Mouse (Mus musculus) MEL (cell line): ENCODE data around the gene Foxp2.

Source experiments
- BHLHE40 ChIP-seq: IDR thresholded peaks from 2 replicates; pipeline ENCODE4 v1.6.1; 2012; ENCODE audit warnings: low read depth, mild to moderate bottlenecking, inconsistent platforms, low read length, improper control_type of control experiment, borderline replicate concordance
- CTCF ChIP-seq, 3 experiments: IDR thresholded peaks in 2 of 3; conservative IDR thresholded peaks in 1 of 3; 2 replicates each; pipeline ENCODE4 v1.5.1; 2011 to 2012; ENCODE audit warnings: low read length in 3 of 3, low read depth in 2 of 3, mild to moderate bottlenecking in 2 of 3, improper control_type of control experiment in 1 of 3, inconsistent platforms in 1 of 3, mixed read lengths in 1 of 3, moderate library complexity in 1 of 3; ENCODE audit not compliant: control insufficient read depth in 1 of 3, insufficient read depth in 1 of 3, poor library complexity in 1 of 3, severe bottlenecking in 1 of 3
- E2F4 ChIP-seq: IDR thresholded peaks from 2 replicates; pipeline ENCODE4 v1.6.1; 2011; ENCODE audit warnings: low read depth, low read length, improper control_type of control experiment, borderline replicate concordance
- MAX ChIP-seq: IDR thresholded peaks from 2 replicates; pipeline ENCODE4 v1.6.1; 2011; ENCODE audit warnings: low read length, improper control_type of control experiment
- NRF1 ChIP-seq: IDR thresholded peaks from 2 replicates; pipeline ENCODE4 v1.6.1; 2014; ENCODE audit warnings: low read depth, mild to moderate bottlenecking, inconsistent platforms, low read length, improper control_type of control experiment, moderate library complexity; ENCODE audit not compliant: poor library complexity, insufficient read depth, severe bottlenecking
- POLR2A ChIP-seq, 2 experiments: IDR thresholded peaks; 2 replicates each; pipeline ENCODE4 v1.6.1; 2011 to 2012; ENCODE audit warnings: low read length in 2 of 2, mild to moderate bottlenecking in 2 of 2, control low read depth in 1 of 2, improper control_type of control experiment in 1 of 2, low read depth in 1 of 2, moderate library complexity in 1 of 2; ENCODE audit not compliant: control insufficient read depth in 1 of 2, insufficient read depth in 1 of 2, poor library complexity in 1 of 2
- TCF12 ChIP-seq: IDR thresholded peaks from 2 replicates; pipeline ENCODE4 v1.6.1; 2014; ENCODE audit warnings: low read depth, mild to moderate bottlenecking, inconsistent platforms, low read length, improper control_type of control experiment, moderate library complexity
- USF2 ChIP-seq, 2 experiments: IDR thresholded peaks; 2 replicates each; pipeline ENCODE4 v1.6.1; 2011 to 2012; ENCODE audit warnings: improper control_type of control experiment in 2 of 2, low read length in 2 of 2, borderline replicate concordance in 1 of 2, inconsistent platforms in 1 of 2, low read depth in 1 of 2, mild to moderate bottlenecking in 1 of 2; ENCODE audit not compliant: insufficient read depth in 1 of 2
- ZNF384 ChIP-seq: IDR thresholded peaks from 2 replicates; pipeline ENCODE4 v1.6.1; 2012; ENCODE audit warnings: low read depth, mild to moderate bottlenecking, inconsistent platforms, low read length, improper control_type of control experiment

- TF ChIP-seq TCF12 (no peak), CTCF (IDR thresholded peaks at IDR 0.05 in 2 of 3, conservative IDR thresholded peaks at IDR 0.05 in 1 of 3; ENCODE audit: control insufficient read depth in 1 of 3, insufficient read depth in 1 of 3, low read depth in 2 of 3, low read length in 3 of 3, poor library complexity in 1 of 3, severe bottlenecking in 1 of 3) (no peak), BHLHE40 (no peak), E2F4 (no peak), POLR2A (IDR thresholded peaks at IDR 0.05; ENCODE audit: control insufficient read depth in 1 of 2, insufficient read depth in 1 of 2, low read depth in 1 of 2, low read length in 2 of 2, poor library complexity in 1 of 2) (no peak), USF2 (IDR thresholded peaks at IDR 0.05; ENCODE audit: borderline replicate concordance in 1 of 2, insufficient read depth in 1 of 2, low read depth in 1 of 2, low read length in 2 of 2) (no peak), NRF1 (no peak), ZNF384 (no peak), MAX (no peak)
These were observed 392.9 kb downstream of the Foxp2 start for GRCm38 (mm10) chr6:15294081-15294480.
